Mouse (Mus musculus): ENCODE measurements around the gene Rpl18a. TPM values are rescaled to one million over a fixed set of nuclear protein-coding genes. Genes with fewer than 3 reads are reported as not detected.

Gene Rpl18a
- total and polyA plus RNA-seq, 2 experiments, result 318 to 2,350 TPM

GRCm38 (mm10) chr8:70920049-70920922 is 23.1 kb upstream of the Rpl18a start:
- Histone ChIP-seq H3K36me3 (ENCODE audit: control insufficient read depth, insufficient read depth, low read length) (no peaks in the 10 kb centered on the region), H3K27ac (replicated peaks; ENCODE audit: insufficient read depth, low read depth, low read length) (no peak overlapping the region), H3K4me1 (ENCODE audit: control insufficient read depth, insufficient read depth, low read length) (no peaks in the 10 kb centered on the region), H3K79me2 (ENCODE audit: control insufficient read depth, insufficient read depth, low read length) (no peaks in the 10 kb centered on the region), H3K4me3 (ENCODE audit: insufficient read depth, low read depth, low read length) (no peak overlapping the region), H3K9ac (ENCODE audit: low read depth, low read length) (no peak overlapping the region), H3K27me3 (ENCODE audit: control insufficient read depth, insufficient read depth, low read length) (no peaks in the 10 kb centered on the region)
- 83% methylated on average over 9 of the region's 9 CpGs for WGBS
- DNase-seq (ENCODE audit: extremely low read depth, low read depth, low spot score), result no peak
- TF ChIP-seq CTCF (IDR thresholded peaks at IDR 0.05; ENCODE audit: low read depth, low read length) (no peak), POLR2A (IDR thresholded peaks at IDR 0.05; ENCODE audit: extremely low read depth, insufficient read depth, low read length) (no peak)

GRCm38 (mm10) chr8:70914704-70915103 is 17.5 kb upstream of the Rpl18a start:
- DNase-seq (ENCODE audit: extremely low read depth, low read depth, low spot score), result no peak
- Histone ChIP-seq H3K4me3 (ENCODE audit: insufficient read depth, low read depth, low read length) (no peak overlapping the region), H3K9ac (ENCODE audit: low read depth, low read length) (no peak overlapping the region), H3K4me1 (ENCODE audit: control insufficient read depth, insufficient read depth, low read length) (no peaks in the 10 kb centered on the region), H3K27me3 (ENCODE audit: control insufficient read depth, insufficient read depth, low read length) (no peaks in the 10 kb centered on the region), H3K27ac (replicated peaks; ENCODE audit: insufficient read depth, low read depth, low read length) (no peak overlapping the region), H3K36me3 (ENCODE audit: control insufficient read depth, insufficient read depth, low read length) (no peaks in the 10 kb centered on the region), H3K79me2 (ENCODE audit: control insufficient read depth, insufficient read depth, low read length) (no peaks in the 10 kb centered on the region)
- WGBS, result 96% methylated on average over 17 of the region's 17 CpGs
- TF ChIP-seq POLR2A (IDR thresholded peaks at IDR 0.05; ENCODE audit: extremely low read depth, insufficient read depth, low read length), result no peak
- no peak for TF ChIP-seq CTCF (IDR thresholded peaks at IDR 0.05; ENCODE audit: low read depth, low read length)

- Histone ChIP-seq H3K4me3 (ENCODE audit: insufficient read depth, low read depth, low read length) (no peak overlapping the region), H3K36me3 (ENCODE audit: control insufficient read depth, insufficient read depth, low read length) (no peaks in the 10 kb centered on the region), H3K27me3 (ENCODE audit: control insufficient read depth, insufficient read depth, low read length) (no peaks in the 10 kb centered on the region), H3K27ac (replicated peaks; ENCODE audit: insufficient read depth, low read depth, low read length) (no peak overlapping the region), H3K9ac (ENCODE audit: low read depth, low read length) (no peak overlapping the region), H3K4me1 (ENCODE audit: control insufficient read depth, insufficient read depth, low read length) (no peaks in the 10 kb centered on the region), H3K79me2 (ENCODE audit: control insufficient read depth, insufficient read depth, low read length) (no peaks in the 10 kb centered on the region)
- no peak for TF ChIP-seq CTCF (IDR thresholded peaks at IDR 0.05; ENCODE audit: low read depth, low read length)
- no peak for TF ChIP-seq POLR2A (IDR thresholded peaks at IDR 0.05; ENCODE audit: extremely low read depth, insufficient read depth, low read length)
- WGBS, result 95% methylated on average over 26 of the region's 26 CpGs
- DNase-seq (ENCODE audit: extremely low read depth, low read depth, low spot score), result no peak
These were observed 16.3 kb upstream of the Rpl18a start for GRCm38 (mm10) chr8:70913523-70913922.

GRCm38 (mm10) chr8:70912955-70913354 is 15.7 kb upstream of the Rpl18a start:
- no peak for TF ChIP-seq POLR2A (IDR thresholded peaks at IDR 0.05; ENCODE audit: extremely low read depth, insufficient read depth, low read length)
- no peak for TF ChIP-seq CTCF (IDR thresholded peaks at IDR 0.05; ENCODE audit: low read depth, low read length)
- no peaks in the 10 kb centered on the region for H3K4me1 ChIP-seq (ENCODE audit: control insufficient read depth, insufficient read depth, low read length)
- no peaks in the 10 kb centered on the region for H3K36me3 ChIP-seq (ENCODE audit: control insufficient read depth, insufficient read depth, low read length)

GRCm38 (mm10) chr8:70911596-70911995 is 14.4 kb upstream of the Rpl18a start:
- Histone ChIP-seq H3K27ac (replicated peaks; ENCODE audit: insufficient read depth, low read depth, low read length) (no peak overlapping the region), H3K27me3 (ENCODE audit: control insufficient read depth, insufficient read depth, low read length) (no peaks in the 10 kb centered on the region), H3K9ac (ENCODE audit: low read depth, low read length) (no peak overlapping the region), H3K36me3 (ENCODE audit: control insufficient read depth, insufficient read depth, low read length) (no peaks in the 10 kb centered on the region), H3K4me1 (ENCODE audit: control insufficient read depth, insufficient read depth, low read length) (peaks cover 4% of the 10 kb centered on the region; the same call in 1 of the 2 replicates), H3K4me3 (ENCODE audit: insufficient read depth, low read depth, low read length) (no peak overlapping the region), H3K79me2 (ENCODE audit: control insufficient read depth, insufficient read depth, low read length) (no peaks in the 10 kb centered on the region)
- WGBS, result 84% methylated on average over 5 of the region's 5 CpGs
- no peak for DNase-seq (ENCODE audit: extremely low read depth, low read depth, low spot score)
- no peak for TF ChIP-seq POLR2A (IDR thresholded peaks at IDR 0.05; ENCODE audit: extremely low read depth, insufficient read depth, low read length)

More at GRCm38 (mm10) chr8:70912955-70913354, 15.7 kb upstream of the Rpl18a start:
- no peak for DNase-seq (ENCODE audit: extremely low read depth, low read depth, low spot score)
- no peak overlapping the region for H3K9ac ChIP-seq (ENCODE audit: low read depth, low read length)
- H3K27me3 ChIP-seq (ENCODE audit: control insufficient read depth, insufficient read depth, low read length), result no peaks in the 10 kb centered on the region
- no peak overlapping the region for H3K27ac ChIP-seq (replicated peaks; ENCODE audit: insufficient read depth, low read depth, low read length)
- no peak overlapping the region for H3K4me3 ChIP-seq (ENCODE audit: insufficient read depth, low read depth, low read length)
- H3K79me2 ChIP-seq (ENCODE audit: control insufficient read depth, insufficient read depth, low read length), result no peaks in the 10 kb centered on the region
- 93% methylated on average over 30 of the region's 30 CpGs for WGBS

- H3K27me3 ChIP-seq (ENCODE audit: control insufficient read depth, insufficient read depth, low read length), result no peaks in the 10 kb centered on the region
- H3K4me1 ChIP-seq (ENCODE audit: control insufficient read depth, insufficient read depth, low read length), result peaks cover 6% of the 10 kb centered on the region; the same call in 1 of the 2 replicates
- H3K9ac ChIP-seq (ENCODE audit: low read depth, low read length), result no peak overlapping the region
- H3K36me3 ChIP-seq (ENCODE audit: control insufficient read depth, insufficient read depth, low read length), result no peaks in the 10 kb centered on the region
- H3K79me2 ChIP-seq (ENCODE audit: control insufficient read depth, insufficient read depth, low read length), result no peaks in the 10 kb centered on the region
- no peak overlapping the region for H3K27ac ChIP-seq (replicated peaks; ENCODE audit: insufficient read depth, low read depth, low read length)
- no peak for DNase-seq (ENCODE audit: extremely low read depth, low read depth, low spot score)
- TF ChIP-seq CTCF (IDR thresholded peaks at IDR 0.05; ENCODE audit: low read depth, low read length) (no peak), POLR2A (IDR thresholded peaks at IDR 0.05; ENCODE audit: extremely low read depth, insufficient read depth, low read length) (no peak)
- no peak overlapping the region for H3K4me3 ChIP-seq (ENCODE audit: insufficient read depth, low read depth, low read length)
- 90% methylated on average over 2 of the region's 2 CpGs for WGBS
These were observed 10.3 kb upstream of the Rpl18a start for GRCm38 (mm10) chr8:70907518-70907917.
